Mouse (Mus musculus) embryo, embryonic 11.5 days (tissue): Measurements from ENCODE around the gene Mrps27.

Experiments used
- DNase-seq: peaks from one replicate; pipeline ENCODE4 v3.0.0-alpha.2; 2012; ENCODE audit warnings: low read depth, low spot score

Mrps27 gene

DNA sequence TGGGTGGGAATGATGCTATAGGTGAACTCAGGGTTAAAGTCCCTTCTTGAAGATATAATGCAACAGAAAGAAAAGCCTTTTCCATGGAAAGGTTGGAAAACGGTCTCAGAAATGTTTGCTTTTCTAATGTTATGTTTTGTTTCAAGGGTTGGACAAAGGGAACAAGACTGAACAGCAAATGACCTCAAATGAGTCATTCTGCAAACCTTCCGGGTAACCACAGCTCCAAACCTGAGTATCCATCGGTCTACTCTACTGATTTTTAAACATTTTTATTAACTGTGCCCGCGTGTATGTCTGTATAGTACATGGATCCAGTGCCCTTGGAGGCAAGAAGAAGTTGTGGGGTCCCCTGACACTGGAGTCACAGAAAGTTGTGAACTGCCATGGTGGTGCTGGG is 94.8 kb downstream of the Mrps27 start:
- DNase-seq, result no peak

DNA sequence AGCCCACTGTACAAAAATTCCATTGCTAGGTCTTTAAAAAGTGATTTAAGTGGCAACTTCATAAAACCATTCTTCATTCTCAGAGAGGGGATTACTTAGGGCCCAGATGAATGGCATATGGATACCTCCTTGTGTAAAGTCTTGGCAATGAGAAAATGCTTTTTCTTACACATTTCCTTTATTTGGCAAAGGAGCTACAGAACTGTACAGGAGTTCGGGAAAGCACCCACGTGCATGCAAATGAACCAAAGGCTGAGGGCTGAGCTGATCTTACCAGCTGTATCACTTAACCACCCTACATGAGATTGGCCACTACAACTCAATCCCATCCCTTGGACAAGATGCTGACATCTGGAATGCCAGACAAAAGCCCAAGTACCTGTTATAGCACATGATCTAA is 95.6 kb downstream of the Mrps27 start:
- no peak for DNase-seq

- DNase-seq, result peak; percentile 27
These were observed 97.3 kb downstream of the Mrps27 start for GRCm38 (mm10) chr13:99441700-99442433.

GRCm38 (mm10) chr13:99442434-99443249 is 98.1 kb downstream of the Mrps27 start:
- DNase-seq, result no peak

GRCm38 (mm10) chr13:99443484-99444175 is 99.0 kb downstream of the Mrps27 start:
- DNase-seq, result no peak

GRCm38 (mm10) chr13:99444431-99444871 is 99.9 kb downstream of the Mrps27 start:
- peak; percentile 34 for DNase-seq

DNA sequence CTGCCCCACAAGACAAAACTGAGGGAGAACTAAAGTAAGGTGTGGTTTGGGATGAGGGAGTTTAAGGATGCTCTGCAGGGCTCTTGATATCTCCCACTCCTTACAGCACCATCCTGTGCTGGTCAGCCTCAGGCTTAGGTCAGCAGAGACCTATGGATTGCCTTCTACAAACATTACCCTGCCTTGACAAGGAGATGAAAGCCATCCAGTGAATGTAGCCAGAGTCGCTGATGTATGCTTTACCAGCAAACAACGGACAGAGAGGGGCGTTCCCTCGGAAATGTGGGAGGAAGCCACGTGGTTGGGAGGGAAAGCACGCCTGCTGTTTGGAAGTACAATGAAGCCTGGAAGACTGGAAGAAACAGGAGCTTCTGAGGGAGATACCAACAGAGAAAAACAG is 100.3 kb downstream of the Mrps27 start:
- peak; percentile 51 for DNase-seq

- no peak for DNase-seq
These were observed 102.4 kb downstream of the Mrps27 start for GRCm38 (mm10) chr13:99447002-99447401.

GRCm38 (mm10) chr13:99447403-99448199 is 103.0 kb downstream of the Mrps27 start:
- DNase-seq, result no peak

- DNase-seq, result no peak
These were observed 103.7 kb downstream of the Mrps27 start for GRCm38 (mm10) chr13:99448278-99448677.

DNA sequence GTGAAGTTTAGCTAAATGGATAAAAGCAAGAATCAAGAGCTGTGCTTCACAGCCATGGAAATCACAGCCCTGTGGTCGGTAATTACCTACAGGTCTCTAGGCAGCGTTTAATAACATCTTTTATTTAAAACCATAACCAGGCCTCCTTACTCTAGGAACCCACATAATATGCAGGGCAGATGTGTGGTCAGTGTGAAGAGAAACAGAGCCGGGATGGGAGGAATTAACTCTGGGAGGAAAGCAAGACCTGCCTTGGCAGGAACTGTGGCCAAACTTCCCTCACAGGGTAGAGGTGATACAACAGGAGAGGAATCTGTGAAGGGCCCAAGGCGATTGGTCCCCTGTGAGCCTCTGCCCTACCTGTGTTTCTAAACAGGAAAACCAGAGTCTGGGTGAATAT is 105.0 kb downstream of the Mrps27 start:
- DNase-seq, result no peak

DNA sequence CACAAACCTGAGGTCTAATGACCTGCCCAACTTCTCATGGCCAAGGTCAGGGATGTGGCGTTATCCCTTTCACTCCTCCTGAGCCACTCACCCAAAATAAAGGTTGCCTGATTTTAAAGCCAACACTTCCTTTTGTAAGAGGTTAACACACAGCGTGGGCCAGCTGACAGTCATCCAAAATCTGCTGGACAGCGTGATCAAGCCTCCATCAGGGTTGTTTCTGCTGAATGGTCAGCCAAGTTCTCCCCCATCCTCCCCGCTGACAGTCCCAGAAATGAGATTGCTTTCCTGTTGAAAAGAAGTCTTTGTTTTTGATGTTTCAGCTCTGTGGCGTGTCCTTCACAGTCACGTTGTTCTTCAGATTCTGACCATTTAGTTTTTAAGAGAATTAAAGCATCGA is 106.2 kb downstream of the Mrps27 start:
- DNase-seq, result no peak

- DNase-seq, result no peak
These were observed 106.7 kb downstream of the Mrps27 start for GRCm38 (mm10) chr13:99451276-99451675.

GRCm38 (mm10) chr13:99452444-99452843 is 107.9 kb downstream of the Mrps27 start:
- DNase-seq, result no peak

GRCm38 (mm10) chr13:99454977-99455376 is 110.4 kb downstream of the Mrps27 start:
- DNase-seq, result no peak

DNA sequence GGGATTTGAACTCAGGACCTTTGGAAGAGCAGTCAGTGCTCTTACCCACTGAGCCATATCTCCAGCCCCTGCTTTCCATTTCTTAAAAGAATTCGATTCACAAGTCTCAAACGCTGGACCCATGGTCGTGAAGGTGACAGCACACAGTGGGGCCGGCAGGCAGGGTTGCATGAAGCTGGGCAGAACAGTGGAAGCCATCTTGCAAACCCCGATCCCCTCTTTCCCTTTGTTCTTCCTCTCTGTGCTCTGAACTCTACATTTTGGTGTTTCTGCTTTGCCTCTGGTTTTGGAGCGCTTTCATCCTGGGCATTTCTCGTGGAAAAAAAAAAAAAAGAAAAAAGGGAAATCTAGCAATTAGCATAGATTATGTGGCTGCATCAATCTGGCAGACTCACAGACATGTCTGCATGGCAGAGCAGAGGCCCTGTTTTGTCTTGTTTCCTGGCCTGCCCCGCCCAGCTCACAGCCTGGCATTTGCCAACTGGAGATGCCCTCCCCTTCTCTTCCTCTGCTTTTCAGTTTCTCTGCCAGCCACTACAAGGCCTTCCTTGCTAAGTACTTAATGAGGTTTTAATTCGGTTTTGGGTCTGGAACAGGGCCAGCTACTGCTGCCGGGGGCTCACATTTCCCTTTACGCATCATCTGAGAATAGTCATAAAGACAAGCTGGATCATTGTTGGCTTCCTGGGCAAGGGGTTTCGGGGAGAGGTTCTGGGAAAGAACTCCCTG is 114.2 kb downstream of the Mrps27 start:
- DNase-seq, result no peak

DNA sequence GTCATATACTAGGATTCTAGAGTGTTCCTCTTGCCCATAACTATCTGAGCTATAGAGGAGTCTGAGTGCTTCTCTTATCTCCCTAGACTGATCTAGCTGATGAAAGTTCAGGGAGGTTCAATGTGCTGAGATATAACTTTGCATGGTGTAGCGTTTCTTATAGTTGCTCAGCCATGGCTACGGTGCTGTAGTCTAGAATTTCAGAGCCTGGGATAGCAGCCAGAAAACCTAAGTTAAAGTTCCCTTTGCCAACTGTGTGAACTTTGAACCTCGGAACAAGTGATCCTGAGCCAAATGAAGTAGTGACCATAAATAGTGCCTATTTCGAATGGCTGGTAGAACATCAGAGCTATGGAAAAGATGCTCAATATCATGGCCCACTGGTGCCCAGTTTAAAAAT is 115.0 kb downstream of the Mrps27 start:
- no peak for DNase-seq

DNA sequence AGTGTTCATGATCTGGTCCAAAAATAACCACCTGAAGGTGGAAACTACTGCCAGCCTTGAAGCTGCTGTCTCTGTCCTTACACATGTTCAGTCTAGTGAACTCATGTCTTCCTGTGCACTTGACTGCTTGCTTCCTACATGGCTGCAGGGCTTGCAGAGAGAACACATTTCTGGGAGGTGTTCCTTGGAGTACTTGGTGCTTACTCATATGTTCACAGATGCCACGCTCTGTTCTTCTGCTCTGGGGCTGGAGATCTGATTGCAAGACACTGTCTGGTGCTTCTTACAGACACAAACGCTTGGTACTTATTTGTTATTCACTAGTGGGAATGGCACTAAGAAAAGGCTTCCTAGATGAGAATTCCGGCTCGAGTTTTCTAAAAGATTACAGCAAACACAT is 117.3 kb downstream of the Mrps27 start:
- no peak for DNase-seq

DNA sequence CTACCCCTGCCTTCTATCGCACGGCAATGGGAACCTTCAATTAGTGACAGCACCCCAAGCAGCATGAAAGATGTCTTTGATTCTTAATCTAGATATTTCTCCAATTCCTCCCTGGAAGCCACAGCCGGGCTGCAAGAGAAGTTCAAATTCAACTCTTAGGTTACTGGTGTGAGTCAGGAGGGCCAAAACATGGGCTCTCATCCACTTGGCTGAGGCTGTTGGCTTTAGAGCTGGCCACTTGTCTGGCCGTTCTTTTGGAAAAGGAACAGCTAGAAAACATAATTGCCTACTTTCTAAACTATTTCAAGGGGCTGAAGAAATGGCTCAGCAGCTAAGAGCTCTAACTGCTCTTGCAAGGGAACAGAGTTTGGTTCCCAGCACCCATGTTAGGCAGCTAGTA is 120.0 kb downstream of the Mrps27 start:
- no peak for DNase-seq
